Mouse (Mus musculus) heart, postnatal 0 days (tissue): ENCODE measurements around the gene Zdhhc19.

Experiments
- CTCF ChIP-seq: IDR thresholded peaks from 2 replicates; pipeline ENCODE4 v1.5.1; 2016; ENCODE audit warnings: antibody characterized with exemption, control low read depth, low read depth
- EP300 ChIP-seq: IDR thresholded peaks from 2 replicates; pipeline ENCODE4 v1.6.1; 2016; ENCODE audit warnings: antibody characterized with exemption, low read depth

DNA sequence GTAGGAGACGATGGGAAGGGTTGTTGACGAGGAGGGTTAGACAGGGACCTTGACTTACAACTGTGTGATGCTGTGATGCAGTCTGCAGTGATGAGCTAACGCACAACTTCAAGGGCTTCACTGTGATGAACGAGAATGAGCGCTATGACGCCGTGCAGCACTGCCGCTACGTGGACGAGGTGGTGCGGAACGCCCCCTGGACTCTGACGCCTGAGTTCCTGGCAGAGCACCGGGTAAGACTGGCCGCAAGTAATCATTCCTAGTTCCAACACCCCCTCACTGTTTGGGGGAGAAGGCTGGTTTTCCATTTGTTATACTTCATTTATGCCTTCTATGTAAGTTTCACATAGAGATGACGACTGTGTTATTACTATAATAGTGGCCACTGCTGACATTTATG is 33.1 kb upstream of the Zdhhc19 start:
- no peak for TF ChIP-seq CTCF
- TF ChIP-seq EP300, result no peak
